Mouse (Mus musculus) gastrocnemius, adult 2 months (tissue): Measurements from ENCODE around the gene Vmn1r52. TPM values are rescaled to one million over a fixed set of nuclear protein-coding genes. Genes with fewer than 3 reads are reported as not detected.
"Not testable (repeated sequence)": the region's sequence is repeated elsewhere in the genome, so short reads cannot be mapped to it uniquely, and the experiment has no call there.

Experiments used
- DNase-seq: peaks from one replicate; pipeline ENCODE4 v3.0.0; 2022
- H3K27ac ChIP-seq: fragments of 200-600 bp; 2 replicates; pipeline ENCODE4 v1.8.1; 2022; ENCODE audit warnings: mild to moderate bottlenecking
- H3K4me3 ChIP-seq: fragments of 200-600 bp; 2 replicates; pipeline ENCODE4 v1.8.1; 2022; ENCODE audit warnings: mild to moderate bottlenecking, moderate library complexity
- CTCF ChIP-seq: fragments of 200-600 bp; IDR thresholded peaks from 2 replicates; pipeline ENCODE4 v1.8.1; 2022; ENCODE audit warnings: antibody characterized with exemption, mild to moderate bottlenecking, moderate library complexity
- intact Hi-C: fragments of 180-260 bp; cut with DNase I; formaldehyde crosslinking; loops from one replicate; pipeline ENCODE4 v1.15.1; 2025
- long read RNA-seq, 2 experiments: library from polyadenylated mRNA; stranded (forward); transcript quantifications; one replicate each; pipeline ENCODE4 v2.0.0; 2021
- total RNA-seq, 2 experiments: library from RNA; stranded (reverse); gene quantifications; 2 replicates each; pipeline ENCODE4 v1.2.3; 2021

Gene Vmn1r52
- not detected for total RNA-seq
- long read RNA-seq, experiment 1 = 0 reads
- long read RNA-seq, experiment 2 = 0 reads

GRCm38 (mm10) chr6:90174508-90174907 lies at the start of gene Vmn1r52:
Vmn1r52 (plus strand) TSS chr6:90174808.
- no peak for DNase-seq
- intact Hi-C loops = no loop called here
- H3K4me3 ChIP-seq = no peak within 1 kb of the TSS
- H3K27ac ChIP-seq = no peak within 1 kb of the TSS
- no peak for TF ChIP-seq CTCF

- no peak overlapping the region for H3K27ac ChIP-seq
- intact Hi-C loops = no loop called here
- no peak overlapping the region for H3K4me3 ChIP-seq
- no peak for TF ChIP-seq CTCF
- DNase-seq = no peak
Observed at GRCm38 (mm10) chr6:90160139-90160538, 14.5 kb upstream of the Vmn1r52 start.

- H3K27ac ChIP-seq, intact Hi-C loops, DNase-seq, H3K4me3 ChIP-seq: not testable (repeated sequence)
Observed at GRCm38 (mm10) chr6:90202493-90202892, 27.9 kb downstream of the Vmn1r52 start, which contains the start of gene V1ra8. V1ra8 (plus strand) TSS chr6:90202793.

- no peak for TF ChIP-seq CTCF
- no peak for DNase-seq
- Histone ChIP-seq H3K27ac (no peak within 1 kb of the TSS), H3K4me3 (no peak within 1 kb of the TSS)
- intact Hi-C loops = no loop called here
Observed at GRCm38 (mm10) chr6:90224338-90224737, 49.7 kb downstream of the Vmn1r52 start, which contains the start of gene Vmn1r53. Vmn1r53 (minus strand) TSS chr6:90224438.

Other genes with a start within 250 kb of the Vmn1r52 start
- gene Vmn1r45, start 234.2 kb upstream of the Vmn1r52 start, total RNA-seq = not detected
- gene Vmn1r46, start 205.5 kb upstream of the Vmn1r52 start, total RNA-seq = not detected
- gene Vmn1r47, start 158.7 kb upstream of the Vmn1r52 start, total RNA-seq = not detected
- gene Vmn1r48, start 138.0 kb upstream of the Vmn1r52 start, total RNA-seq = not detected
- not detected for gene Vmn1r49, start 96.3 kb upstream of the Vmn1r52 start, total RNA-seq
- not detected for gene Vmn1r50, start 73.4 kb upstream of the Vmn1r52 start, total RNA-seq
- not detected for gene Vmn1r51, start 52.2 kb upstream of the Vmn1r52 start, total RNA-seq
- gene V1ra8, start 28.0 kb downstream of the Vmn1r52 start, total RNA-seq = not detected
- not detected for gene Vmn1r53, start 49.6 kb downstream of the Vmn1r52 start, total RNA-seq
- gene Vmn1r54, start 71.5 kb downstream of the Vmn1r52 start, total RNA-seq = not detected
- not detected for gene BC048671, start 126.4 kb downstream of the Vmn1r52 start, total RNA-seq
- gene Chst13, start 150.4 kb downstream of the Vmn1r52 start, total RNA-seq = not detected
- gene Uroc1, start 158.5 kb downstream of the Vmn1r52 start, total RNA-seq = not detected
- gene Zxdc, start 194.7 kb downstream of the Vmn1r52 start, total RNA-seq = 10 to 100 TPM; 15.5 to 15.9 TPM